Mouse (Mus musculus): ENCODE results near the gene Mrgbp. TPM values are rescaled to one million over a fixed set of nuclear protein-coding genes. Genes with fewer than 3 reads are reported as not detected.

Gene Mrgbp
- total RNA-seq (2022) = 10 to 100 TPM; 20.9 to 26.4 (median 22.7) TPM

DNA sequence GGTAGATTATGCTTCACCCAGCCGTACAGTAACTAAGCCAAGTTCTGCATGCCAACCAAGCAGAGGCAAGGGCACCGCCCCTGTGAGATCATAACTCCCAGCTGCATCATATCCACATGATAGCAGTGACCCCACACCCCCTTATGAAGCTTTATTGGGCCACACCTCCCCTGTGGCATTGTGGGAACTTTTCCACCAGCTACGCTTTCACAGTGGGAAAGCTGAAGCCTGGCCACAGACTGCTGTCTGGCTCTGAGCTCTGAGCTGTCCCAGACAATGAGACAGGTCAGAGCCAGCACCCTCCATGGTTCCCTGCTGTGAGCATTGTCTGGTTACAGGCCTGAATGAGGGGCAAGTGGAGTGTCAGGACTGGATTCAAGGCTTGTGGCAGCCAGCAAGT is at the start of gene Mrgbp:
Gene Mrgbp (plus strand): TSS at position 303 of the 400 bp plus-strand sequence.
- no peak for DNase-seq (ENCODE audit: low spot score in 2 of 2)

DNA sequence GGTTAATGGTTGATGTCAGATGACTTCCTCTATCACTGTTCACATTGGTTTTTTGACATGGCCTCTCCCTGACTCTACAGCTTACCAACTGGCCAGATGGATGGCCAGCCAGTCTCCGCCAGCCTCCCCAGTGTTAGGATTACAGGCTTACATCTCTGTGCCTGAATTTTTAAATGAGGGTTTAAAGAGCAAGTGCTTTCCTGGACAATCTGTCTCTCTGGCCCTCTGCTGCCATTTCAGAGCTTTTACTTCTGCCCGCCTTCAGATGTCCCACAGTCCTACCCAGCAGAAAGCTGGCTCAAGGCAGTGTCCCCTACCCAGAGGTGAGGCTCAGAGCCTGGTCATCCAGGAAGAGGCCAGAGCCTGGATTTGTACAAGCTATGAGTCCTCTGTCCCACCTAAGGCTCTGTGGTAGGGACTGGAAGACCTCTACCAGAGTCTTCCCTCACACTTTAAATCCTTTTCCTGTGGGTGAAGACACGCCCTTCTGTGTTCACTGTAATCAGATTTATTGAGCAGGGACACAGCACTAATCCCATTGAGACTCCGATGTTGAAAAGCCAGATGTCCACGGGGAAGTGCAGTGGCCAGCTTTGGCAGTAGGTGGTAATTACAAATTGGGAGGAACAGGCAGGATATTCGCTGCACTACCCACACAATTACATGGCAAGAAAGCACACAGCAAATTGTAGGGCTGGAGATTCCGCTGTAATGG is 49.3 kb upstream of the Mrgbp start:
- DNase-seq (ENCODE audit: low spot score in 2 of 2) = no peak

DNA sequence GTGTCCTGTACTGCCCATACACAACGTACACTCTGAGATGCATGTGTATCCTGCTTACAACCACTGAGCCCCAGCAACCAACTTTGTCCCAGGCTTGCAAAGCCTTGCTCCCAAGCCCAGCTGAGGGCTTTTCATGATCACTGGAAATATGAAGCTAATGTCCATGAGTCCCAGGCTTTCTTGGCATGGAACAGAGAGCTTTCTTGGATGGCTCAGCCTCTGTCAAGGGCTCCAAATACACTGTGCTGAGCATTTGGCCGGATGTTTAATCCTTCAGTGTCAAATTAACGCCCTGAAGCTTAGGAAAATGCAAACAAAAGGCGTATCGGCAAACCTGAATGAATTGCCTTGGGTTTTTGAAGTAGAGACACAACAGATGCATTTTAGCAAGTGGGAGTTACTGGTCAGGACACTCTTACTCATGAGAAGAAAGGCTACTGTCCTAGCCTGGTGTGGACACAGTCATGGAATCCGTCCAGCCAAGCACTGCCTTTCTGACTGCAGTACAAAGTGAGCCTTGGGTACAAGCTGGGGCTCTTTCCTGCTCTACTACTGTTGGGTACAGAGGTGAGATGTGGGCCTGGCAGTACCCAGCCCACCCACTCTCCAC is 48.6 kb upstream of the Mrgbp start:
- no peak for DNase-seq (ENCODE audit: low spot score in 2 of 2)

DNA sequence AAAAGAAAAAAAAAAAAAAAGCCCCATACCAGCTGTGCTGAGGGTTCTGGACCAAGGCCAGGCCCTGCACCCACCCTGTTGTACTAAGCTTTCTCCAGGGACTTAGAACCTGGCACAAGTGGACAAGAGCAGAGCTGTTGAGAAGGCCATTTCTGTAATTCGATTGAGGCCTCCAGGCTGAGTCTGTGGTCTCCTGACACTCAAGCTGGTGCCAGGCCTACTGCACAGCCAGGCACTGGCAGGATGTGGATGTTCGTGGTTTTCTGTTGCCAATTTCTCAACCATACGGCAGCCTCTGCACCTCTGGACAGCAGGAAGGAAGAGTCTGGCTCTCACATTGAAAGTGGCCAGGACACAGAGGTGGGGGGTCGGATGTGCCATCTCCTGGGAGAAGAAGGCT is 47.9 kb upstream of the Mrgbp start:
- no peak for DNase-seq (ENCODE audit: low spot score in 2 of 2)

DNA sequence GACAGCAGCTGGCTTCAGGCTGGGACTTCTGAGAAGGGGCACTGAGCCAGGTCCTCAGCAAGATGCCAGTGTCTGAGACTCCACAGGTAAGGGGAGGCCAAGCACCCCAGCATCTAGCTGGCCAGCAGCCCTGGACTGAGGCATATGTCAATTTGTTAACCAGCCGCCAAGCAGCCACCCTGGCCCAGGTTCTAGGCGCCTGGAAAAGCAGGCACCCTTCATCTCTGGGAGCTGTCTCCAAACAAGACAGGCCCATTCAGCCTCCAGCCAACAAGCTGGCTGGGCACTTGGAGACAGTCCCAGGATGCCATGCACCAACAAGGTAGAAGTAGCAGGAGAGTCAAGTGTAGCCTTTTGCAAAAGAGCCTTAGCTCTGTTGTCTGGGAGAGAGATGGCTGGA is 37.4 kb upstream of the Mrgbp start:
- DNase-seq (ENCODE audit: low spot score in 2 of 2) = no peak

DNA sequence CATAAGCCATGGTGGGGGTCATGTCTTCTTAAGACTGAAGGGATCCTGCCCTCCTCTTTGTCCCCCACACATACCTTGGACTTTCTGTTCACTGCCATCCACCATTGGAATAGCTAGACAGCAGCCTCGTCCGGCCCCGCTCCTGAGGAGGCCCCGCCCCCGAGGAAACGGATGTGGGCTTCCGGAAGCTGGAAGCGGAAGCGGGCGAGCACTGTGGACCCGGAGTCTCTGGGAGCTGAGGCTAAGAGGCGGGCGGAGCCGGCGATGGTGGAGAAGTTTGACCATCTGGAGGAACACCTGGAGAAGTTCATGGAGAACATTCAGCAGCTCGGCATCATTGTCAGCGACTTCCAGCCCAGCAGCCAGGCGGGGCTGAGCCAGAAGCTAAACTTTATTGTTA is 36.1 kb upstream of the Mrgbp start:
- no peak for DNase-seq (ENCODE audit: low spot score in 2 of 2)

DNA sequence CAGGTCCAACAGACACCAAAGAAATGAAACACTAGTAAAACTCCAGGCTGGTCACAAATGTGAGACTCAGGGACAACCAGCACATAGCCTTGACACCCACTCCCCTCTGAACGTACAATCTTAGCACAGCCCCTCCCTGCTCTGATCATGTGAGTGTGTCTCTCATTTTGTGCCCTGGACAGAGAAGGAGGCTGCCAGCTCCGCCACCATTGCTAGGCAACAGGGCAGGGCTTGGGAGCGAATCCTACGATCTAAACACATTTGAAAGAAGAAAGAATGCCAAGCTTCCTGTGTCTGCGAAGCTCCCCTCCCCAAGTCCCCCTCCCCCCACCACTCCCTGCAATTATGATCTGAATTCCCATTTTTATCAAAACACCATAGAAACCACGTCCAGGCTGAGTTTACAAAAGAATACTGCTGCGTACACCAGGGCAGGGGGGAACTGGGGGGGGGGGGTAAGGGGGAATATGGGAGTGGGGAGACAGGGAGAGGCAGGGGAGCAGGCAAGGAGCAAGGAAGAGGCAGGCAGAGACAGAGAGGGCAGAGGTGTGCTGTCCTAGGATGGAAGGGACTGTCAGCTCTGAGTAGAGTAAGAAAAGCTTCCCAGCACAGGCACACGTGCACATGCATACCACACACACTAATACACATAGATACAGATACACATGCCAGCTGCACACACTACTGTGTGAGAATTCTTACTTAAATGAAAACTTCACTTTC is 33.6 kb upstream of the Mrgbp start:
- peak in 1 of 2 experiments; percentile 24 for DNase-seq (ENCODE audit: low spot score in 2 of 2)

DNA sequence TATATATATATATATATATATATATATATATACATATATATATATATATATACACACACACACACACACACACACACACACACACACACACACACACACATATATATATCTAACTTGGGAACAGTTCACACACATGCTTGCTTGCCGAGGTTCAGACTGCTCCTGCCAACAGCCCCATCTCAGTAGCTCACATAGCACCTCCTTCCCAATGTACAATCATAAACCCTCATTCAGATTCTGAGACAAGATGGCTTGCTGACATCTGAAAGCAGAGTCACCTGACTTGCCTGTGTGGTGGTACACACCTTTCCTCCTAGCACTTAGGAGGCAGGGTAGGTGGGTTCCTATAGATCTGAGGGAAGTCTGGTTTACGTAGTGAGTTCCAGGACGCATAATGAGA is 28.8 kb upstream of the Mrgbp start:
- no peak for DNase-seq (ENCODE audit: low spot score in 2 of 2)

DNA sequence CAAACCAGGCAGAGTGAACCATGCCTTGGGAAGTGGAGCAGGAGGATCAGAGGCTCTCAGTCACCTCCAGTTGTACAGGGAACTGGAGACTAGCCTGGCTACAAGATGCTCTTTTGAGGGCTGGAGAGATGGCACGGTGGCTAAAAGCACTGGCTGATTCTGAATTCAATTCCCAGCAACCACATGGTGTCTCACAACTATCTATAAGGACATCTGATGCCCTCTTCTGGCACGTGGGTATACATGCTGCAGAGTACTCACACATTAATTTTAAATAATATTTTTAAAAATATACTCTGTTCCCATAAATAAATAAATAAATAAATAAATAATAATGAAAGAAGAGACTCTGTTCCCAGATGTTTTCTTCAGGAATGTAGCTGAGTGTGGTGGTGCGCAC is 25.9 kb upstream of the Mrgbp start:
- no peak for DNase-seq (ENCODE audit: low spot score in 2 of 2)

DNA sequence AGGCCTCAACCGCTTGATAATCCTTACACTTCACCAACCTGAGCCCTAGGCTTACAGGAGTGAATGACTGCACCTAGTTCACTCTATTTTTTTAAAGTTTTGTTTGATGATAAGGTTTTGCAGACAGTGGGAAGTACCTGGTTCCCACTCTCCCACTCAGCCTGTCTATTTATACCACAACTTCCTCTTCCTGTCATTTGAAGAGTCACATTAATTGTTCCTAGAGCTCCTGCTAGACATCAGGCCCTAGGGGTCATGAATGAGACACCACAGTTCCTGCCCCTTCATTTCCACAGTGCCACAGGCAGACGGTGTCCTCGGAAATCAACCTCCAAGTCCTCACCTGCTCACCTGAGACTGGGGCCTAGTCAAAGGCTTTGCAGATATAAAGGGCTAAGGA is 24.6 kb upstream of the Mrgbp start:
- DNase-seq (ENCODE audit: low spot score in 2 of 2) = no peak

DNA sequence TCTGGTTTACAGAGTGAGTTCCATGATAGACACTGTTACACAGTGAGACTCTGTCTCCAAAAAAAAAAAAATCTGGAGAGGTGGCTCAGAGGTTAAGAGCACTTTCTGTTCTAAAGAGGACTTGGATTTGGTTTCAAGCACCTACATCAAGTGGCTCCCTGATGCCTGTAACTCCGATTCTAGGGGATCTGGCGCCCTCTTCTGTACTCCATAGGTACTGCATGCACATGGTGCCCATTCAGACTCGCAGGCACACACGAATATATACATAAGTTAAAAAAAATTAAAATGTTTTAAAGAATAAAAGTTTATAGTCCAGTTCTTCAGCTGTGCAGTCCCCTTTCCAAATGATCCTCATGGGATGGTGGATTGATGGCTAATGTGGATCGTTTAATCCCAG is 20.9 kb upstream of the Mrgbp start:
- DNase-seq (ENCODE audit: low spot score in 2 of 2) = no peak

DNA sequence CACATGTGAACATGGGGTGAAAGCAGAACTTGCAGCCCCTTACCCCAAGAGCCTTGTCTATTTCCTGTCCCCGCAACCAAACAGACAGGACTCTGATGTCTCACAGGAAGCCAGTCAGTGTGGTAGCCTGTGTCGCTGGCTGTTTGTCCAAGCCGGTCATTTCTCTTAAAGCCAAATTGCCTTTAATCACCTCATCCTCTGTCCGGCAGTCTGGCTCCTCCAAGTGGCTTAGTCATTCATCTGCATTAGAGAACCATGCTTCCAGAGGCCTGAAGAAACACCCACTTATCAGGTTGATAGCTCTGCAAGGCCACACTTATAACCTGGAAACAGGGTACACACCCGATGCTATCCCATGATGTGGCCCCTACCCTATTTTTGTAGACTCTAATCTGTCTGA is 19.0 kb upstream of the Mrgbp start:
- no peak for DNase-seq (ENCODE audit: low spot score in 2 of 2)

DNA sequence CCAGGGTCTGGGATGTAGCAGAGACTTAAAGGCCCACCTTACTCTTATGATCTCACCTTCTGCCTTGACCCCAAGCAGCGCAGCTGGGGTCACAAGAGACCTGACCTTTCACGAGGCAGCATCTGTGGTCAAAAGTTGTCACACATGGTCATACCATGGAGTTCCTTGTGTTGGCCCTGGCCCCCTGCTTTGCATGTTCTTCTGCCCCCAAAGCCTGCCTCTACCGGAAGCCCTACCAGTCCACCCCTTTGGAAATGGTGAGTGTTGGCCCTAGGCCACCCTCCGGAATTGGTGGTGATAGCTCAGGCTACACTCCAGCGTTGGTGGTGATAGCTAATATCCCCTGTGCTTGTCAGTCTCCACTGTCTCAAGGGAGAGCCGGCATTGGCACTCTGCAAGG is 17.8 kb upstream of the Mrgbp start:
- no peak for DNase-seq (ENCODE audit: low spot score in 2 of 2)

DNA sequence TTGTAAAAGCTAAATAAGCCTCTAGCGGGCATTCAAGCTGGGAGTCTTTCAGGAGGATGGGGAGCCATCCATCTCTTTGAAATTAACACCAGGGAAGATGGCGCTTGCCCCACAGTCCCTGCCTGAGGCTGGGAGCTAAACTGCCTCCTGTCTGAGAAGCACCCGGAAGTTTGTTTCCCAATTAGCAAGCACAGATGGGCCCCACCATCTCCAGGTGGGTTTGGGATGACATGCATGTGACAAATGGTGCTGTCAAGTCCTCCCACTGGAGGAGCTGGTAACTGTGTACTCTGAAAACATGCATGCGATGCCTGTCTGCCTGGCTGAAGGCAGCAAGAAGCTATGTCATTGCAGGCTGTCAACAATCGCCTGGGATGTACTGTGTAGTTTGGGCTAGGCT is 17.3 kb upstream of the Mrgbp start:
- DNase-seq (ENCODE audit: low spot score in 2 of 2) = no peak

DNA sequence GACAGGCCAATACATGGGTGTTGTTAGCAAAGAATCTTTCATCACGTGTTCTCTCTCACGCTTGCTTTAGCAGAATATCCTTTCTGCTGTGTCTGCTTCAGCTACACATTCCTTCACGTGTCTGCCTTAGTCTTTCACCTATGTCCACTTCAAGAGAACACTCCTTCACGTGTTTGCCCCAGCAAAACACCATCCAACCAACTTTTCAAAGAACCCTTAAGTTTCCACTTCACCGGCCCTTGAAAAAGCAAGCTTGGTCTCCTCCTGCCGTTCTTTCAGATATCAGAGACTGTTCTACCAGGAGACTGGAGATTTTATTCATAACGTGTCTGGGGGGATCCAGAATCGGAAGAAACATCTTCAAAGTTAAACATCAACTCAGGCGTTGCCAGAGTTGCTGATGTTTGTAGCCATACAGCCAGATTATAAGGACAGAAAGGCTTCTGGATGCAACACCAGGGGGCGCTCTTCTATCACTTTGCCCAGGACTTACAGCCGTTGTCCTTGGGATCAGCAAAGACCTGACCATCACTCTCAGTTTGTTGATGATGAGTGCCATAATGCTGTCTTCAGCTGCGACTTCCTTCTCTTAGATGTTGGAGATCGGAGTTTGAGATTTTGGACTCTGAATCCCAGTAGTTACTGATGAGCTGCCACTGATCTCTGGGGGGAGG is 14.7 kb upstream of the Mrgbp start:
- DNase-seq (ENCODE audit: low spot score in 2 of 2) = no peak

DNA sequence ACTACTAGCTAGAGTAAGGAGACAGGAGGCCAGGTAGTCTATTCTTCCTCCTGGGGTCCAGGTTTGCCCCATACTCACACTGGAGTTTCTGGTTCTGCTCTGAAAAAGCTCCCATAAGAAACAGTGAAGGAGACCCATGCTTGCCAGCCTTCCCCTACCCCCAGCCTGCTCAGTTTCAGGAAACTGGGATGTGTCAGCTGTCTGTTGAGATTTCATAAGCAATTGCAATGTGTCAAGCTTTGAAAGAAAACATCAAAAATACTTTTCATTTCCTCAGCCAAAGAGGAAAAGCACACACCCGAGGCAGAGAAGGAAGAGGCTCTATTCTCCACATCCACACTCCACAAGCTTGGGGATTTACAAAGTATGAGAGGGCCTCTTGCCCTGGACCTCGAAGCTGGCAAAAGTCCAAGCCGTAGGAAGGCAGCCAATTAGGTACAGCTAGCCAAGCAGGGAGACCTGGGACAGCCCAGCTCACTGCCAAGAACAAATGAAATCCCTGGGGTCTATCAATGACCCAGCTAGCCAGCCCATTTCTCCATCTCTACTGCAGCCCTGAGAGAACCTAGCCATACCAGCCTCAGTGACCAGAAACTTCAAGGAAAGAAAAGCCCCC is 12.0 kb upstream of the Mrgbp start:
- no peak for DNase-seq (ENCODE audit: low spot score in 2 of 2)

DNA sequence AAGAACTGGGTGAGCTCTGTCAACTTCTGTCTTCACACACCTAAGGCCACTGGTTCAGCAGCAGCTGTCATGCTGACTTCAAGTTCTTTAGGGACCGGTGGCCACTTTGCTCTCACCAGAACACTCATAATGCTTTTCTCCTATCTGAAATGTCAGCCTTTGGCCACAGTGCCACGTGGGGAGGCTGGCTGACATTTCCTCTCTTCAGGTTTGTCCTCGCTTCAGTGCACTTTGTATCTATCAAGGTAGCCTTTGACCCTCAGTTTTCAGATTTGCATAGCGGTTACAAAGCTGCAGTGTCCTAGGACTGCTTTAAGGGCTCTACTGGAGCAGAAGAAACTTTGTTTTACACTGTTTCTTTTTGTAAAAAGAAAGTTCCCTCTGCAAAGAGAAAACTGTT is 4.6 kb upstream of the Mrgbp start:
- no peak for DNase-seq (ENCODE audit: low spot score in 2 of 2)

DNA sequence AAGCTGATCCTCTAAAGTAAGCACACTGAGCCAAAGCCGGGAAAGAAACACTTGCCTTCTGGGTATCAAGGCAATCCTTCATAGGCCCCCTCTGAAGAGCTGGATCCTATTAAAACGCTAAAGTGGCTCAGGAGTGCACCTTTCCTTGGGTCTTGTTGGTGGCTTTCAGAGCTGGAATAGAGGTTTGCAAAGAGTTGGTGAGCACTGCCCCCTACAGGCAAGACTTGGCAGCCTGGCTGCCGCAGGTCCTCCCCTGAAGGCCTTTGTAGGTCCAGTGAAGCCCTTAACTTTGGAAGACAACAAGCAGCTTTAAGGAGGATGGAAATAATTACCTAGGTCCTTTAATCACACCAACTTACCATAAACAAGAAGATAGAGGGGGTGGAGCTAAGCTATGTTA is 2.4 kb upstream of the Mrgbp start:
- DNase-seq (ENCODE audit: low spot score in 2 of 2) = peak in 1 of 2 experiments; percentile 77

DNA sequence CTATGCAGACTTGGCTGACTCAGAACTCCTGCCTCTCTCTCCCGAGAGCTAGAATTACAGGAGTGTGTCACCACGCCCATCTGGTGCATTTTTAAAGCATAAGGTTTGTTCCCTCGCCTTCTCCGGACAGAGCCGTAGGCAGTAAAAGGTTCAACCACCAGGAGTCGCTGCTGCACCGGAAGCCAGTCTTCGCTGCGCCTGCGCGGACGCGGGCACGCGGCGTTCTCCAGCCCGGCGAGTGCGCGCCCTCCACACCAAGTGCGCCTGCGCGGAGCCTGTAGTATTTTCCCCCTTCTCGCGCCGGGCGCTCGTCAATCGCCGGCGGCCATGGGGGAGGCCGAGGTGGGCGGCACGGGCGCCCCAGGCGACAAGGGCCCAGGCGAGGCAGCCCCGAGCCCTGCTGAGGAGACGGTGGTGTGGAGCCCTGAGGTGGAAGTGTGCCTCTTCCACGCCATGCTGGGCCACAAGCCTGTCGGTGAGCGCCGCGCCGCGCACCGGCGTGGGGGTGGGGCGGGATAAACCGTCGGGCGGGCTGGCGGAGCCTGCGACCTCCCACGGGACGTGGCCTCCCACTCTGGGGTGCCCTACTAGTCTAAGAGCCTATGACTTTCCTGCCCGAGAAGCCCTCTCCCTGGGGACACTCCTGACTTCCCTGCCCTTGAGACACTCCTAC is 1.5 kb downstream of the Mrgbp start:
- peak; percentile 91 to 98 for DNase-seq (ENCODE audit: low spot score in 2 of 2)

DNA sequence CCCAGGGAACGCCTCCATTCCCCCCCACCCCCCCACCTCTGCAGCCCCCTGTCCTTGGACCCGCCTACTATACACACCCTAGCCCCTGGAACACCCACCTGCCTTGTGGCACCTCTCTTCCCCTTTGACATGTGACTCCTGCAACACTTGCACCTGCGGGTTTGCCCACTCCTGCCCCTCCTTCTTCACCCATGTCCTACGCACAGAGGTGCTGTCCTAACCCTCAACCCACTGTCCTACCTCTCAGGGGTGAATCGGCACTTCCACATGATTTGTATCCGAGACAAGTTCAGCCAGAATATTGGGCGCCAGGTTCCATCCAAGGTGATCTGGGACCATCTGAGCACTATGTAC is 2.0 kb downstream of the Mrgbp start:
- DNase-seq (ENCODE audit: low spot score in 2 of 2) = no peak

DNA sequence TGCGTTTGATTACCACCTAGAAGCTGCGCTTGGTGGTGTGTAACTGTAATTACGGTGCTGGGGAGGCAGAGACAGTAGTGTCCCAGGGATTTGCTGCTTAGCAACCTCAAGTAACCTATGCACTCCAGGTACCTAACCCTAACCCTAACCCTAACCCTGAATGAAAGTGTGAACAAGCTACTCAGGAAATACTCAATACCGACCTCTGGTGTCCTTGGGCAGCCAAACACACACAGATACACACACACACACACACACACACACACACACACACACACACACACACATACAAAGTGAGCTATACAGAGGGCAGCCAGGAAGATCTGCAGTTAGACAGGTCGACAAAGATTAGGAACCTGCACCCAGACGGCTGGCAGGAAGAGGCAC is 7.6 kb downstream of the Mrgbp start:
- no peak for DNase-seq (ENCODE audit: low spot score in 2 of 2)

Data from layer of hippocampus, adult 8-10 months (tissue).